Mouse (Mus musculus) cerebellum, postnatal 25 days (tissue): ENCODE data around the gene Pms2.
A peak's percentile ranks its signal among the peaks of the same experiment; 100 is the strongest.

Experiments used
- DNase-seq, 2 experiments: peaks; one replicate each; pipeline ENCODE4 v3.0.0; 2021; ENCODE audit warnings: mixed read lengths in 2 of 2

Gene Pms2

DNA sequence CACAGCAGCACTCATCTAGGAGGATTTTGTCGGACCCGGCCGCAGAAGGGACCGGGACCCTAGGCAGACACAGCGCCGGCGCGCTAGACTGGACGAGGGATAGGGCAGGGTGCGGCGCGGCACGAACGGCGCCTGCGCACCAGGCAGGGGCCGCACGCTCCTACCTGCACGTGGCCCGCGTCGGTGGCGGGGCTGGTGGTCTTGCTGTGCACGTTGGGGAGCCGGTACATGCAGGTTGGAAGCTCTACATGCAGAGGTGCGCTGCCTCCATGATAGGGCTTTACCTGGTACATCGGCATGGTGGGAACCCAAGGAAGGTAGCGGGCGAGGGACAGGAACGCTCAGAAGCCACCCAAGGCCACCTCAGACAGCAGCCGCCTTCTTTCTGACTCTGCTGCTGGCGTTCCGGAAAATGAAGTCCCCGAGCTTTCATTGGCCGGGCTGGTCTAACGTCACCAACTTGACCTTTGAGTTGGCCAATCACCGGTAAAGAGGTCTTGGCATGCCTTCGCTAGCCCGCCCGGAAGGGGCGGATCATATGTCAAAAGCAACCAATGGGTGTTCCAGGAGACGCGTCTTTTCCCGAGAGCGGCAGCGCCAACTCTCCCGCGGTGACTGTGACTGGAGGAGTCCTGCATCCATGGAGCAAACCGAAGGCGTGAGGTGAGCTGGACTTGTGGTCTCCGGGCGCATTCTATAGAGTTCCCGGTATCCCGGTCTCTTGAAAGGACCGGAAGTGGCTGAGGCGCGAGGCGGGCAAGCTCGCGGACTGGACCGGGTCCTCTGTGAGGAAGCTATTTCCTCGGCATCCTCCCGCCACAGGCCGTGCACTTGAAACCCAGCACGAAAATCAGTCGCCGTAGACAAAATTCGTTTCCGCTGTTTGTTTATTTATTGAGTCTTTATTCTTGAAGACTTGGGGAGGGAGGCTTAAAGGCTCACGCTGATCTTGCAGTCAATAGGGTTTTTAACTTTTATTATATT is at the start of gene Pms2, which contains the start of gene Aimp2:
TSS of gene Pms2 (plus strand) at position 548 of the 984 bp plus-strand sequence.
TSS of gene Aimp2 (minus strand) at position 431 of the 984 bp plus-strand sequence.
- DNase-seq: peak; percentile 95 to 96

DNA sequence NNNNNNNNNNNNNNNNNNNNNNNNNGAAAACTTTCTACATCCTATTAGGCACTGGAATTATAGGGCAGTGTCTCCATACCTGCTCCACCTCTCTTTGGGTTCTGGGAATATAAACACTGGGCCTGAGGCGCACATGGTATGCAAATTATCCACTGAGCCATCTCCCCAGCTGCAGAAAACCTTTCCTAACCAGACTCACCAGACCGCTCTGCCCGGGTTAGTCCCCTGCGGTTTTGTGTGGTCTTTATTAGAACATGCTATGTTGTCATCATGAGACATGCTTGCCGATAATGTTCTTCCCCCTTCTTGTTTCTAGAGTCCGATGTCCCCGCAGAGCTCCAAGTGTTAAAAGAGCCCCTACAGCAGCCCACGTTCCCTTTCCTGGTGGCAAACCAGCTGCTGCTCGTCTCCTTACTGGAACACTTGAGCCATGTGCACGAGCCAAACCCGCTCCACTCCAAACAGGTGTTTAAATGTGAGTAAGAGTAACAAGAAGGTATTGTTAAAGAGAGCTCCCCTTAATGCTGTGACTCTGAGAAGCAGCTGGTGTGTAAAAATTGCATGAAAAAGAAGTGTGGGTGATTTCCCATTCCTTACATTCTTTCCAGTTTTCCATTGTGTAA is 38.1 kb upstream of the Pms2 start:
- no peak for DNase-seq

GRCm38 (mm10) chr5:143874571-143874970 is 35.2 kb upstream of the Pms2 start:
- DNase-seq: no peak

GRCm38 (mm10) chr5:143885274-143885673 is 24.5 kb upstream of the Pms2 start:
- DNase-seq: no peak

GRCm38 (mm10) chr5:143890741-143891140 is 19.0 kb upstream of the Pms2 start:
- no peak for DNase-seq

DNA sequence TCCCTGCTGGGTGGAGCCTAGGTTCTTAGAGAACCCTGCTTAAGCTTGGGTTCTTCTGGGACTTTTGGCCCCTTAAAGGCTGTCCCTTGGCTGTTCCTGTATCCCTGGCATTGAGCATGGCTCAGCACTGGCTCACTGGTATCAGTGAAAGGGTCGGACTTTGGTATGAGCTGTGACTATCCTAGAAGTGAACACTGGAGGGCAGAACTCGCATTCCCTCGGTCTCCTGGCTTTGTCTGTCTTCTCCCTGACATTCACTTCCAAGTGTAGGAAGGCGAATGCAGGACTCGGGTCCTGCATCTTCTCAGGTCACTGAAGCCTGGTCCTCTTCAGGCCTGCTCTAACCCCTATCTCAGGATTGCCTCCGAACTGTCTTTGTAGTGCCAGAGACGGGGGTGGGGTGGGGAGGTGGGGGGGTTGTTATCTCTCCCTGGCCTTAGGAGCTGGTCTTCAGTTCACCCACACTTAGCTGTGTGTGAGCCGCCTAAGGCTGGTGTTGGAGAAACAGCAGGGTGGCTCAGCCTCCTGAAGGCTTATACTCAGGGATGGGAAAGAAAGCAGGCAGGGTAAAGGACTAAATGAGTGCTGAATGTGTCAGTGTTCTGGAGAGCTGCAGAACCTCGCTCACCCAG is 17.4 kb upstream of the Pms2 start:
- no peak for DNase-seq

- DNase-seq: no peak
Observed at GRCm38 (mm10) chr5:143893396-143893795, 16.4 kb upstream of the Pms2 start.

GRCm38 (mm10) chr5:143897635-143898330 is 12.0 kb upstream of the Pms2 start, which contains the start of gene Ankrd61:
TSS of gene Ankrd61 (minus strand) at chr5:143897685.
- no peak for DNase-seq

GRCm38 (mm10) chr5:143902111-143902510 is 7.7 kb upstream of the Pms2 start:
- peak in 1 of 2 experiments; percentile 25 for DNase-seq

GRCm38 (mm10) chr5:143903813-143904212 is 6.0 kb upstream of the Pms2 start:
- DNase-seq: no peak

GRCm38 (mm10) chr5:143906429-143906828 is 3.3 kb upstream of the Pms2 start:
- no peak for DNase-seq

DNA sequence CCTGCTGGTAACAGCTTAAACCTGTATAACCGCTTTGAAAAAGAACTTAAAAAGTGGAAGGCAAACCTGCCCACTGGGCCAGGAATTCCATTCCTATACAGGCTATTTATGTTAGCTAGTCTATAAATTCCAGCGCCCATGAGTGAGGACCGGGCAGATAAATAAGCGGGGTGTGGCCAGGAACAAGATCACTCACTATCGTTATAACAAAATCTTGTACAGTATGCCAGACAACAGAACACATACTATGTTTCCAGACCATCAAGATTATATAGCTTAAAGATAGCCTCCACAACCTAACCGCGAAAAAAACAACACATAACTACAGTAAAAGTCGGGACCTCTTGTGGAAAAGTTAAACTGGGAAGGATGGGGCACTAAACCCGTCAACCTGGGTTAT is 838 bp upstream of the Pms2 start:
- DNase-seq: no peak

- peak in 1 of 2 experiments; percentile 29 for DNase-seq
Observed at GRCm38 (mm10) chr5:143916221-143916620, 6.5 kb downstream of the Pms2 start.

DNA sequence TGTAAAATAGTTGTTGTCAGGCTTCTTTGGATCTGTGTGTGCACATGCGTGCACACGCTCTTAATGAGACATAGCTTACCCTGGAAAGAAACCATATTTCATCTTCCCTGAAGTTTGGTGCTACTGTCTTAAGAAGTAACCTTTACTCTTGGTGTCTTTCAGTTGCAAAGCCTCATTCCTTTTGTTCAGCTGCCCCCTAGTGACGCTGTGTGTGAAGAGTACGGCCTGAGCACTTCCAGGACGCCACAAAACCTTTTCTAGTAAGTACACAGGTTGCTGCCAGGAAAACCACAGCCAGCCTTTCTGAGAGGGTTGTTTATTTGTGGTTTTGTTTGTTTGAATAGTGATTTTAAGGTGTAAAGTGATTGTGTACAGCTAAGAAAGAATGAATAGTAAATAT is 7.7 kb downstream of the Pms2 start:
- peak in 1 of 2 experiments; percentile 38 for DNase-seq

DNA sequence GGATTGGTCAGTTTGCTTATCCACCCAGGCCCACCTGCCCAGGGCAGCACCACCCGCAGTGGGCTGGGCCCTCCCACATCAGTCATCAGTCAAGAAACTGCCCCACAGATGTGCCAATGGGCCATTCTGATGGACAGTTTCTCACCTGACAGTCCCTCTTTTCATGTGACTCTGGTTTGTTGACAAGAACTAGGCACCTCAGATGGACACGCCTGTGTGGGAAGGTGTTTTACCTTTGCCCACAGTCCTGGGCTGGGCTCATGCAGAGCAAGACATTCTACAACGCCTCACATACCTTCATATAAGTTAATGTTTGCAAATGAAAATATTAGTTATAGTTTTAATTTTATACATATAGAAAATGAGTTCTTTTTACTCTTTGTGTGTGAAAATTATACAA is 8.4 kb downstream of the Pms2 start:
- no peak for DNase-seq

DNA sequence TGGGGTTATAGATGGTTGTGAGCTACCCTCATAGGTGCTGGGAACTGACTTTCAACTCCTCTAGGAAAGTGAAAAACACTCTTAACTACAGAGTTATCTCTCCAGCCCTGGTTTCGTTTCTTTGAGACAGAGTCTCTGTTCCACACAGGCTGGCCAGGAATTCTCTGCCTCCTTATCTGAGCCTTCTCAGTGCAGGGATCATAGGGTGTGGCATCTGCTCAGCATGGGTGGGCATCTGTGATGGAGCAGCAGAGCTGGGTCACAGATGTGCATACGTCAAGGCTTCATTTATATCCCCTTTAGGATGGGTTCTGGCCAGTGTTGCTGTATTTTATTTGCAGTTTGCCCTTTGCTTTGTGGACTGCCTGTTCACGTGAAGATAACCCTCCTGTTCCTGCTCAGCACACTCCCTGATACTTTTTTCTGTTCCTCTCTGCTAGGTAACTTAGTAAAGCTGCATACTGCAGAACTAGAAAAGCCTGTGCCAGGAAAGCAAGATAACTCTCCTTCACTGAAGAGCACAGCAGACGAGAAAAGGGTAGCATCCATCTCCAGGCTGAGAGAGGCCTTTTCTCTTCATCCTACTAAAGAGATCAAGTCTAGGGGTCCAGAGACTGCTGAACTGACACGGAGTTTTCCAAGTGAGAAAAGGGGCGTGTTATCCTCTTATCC is 15.2 kb downstream of the Pms2 start:
- DNase-seq: no peak

GRCm38 (mm10) chr5:143927875-143928274 is 18.1 kb downstream of the Pms2 start, which contains the start of gene Gm42421:
TSS of gene Gm42421 (plus strand) at chr5:143928175.
- no peak for DNase-seq

DNA sequence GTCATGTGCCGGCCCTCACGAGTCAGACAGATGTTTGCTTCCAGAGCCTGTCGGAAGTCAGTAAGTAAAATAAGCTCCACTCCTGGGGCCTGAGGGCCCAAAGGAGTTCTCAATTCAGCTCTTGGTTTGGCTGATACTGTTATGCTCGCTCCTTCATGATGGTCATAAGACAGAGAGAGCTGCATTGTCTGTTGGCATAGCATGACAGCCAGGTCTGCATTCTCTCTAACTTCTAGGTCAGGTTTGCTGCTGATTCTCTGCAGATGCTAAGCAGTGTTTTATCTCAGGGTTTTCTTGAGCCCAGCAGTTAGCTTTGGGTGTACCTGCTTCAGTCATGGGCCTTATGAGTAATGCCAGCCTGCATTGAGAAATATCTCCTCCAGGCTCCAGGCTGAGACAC is 19.5 kb downstream of the Pms2 start:
- DNase-seq: no peak

DNA sequence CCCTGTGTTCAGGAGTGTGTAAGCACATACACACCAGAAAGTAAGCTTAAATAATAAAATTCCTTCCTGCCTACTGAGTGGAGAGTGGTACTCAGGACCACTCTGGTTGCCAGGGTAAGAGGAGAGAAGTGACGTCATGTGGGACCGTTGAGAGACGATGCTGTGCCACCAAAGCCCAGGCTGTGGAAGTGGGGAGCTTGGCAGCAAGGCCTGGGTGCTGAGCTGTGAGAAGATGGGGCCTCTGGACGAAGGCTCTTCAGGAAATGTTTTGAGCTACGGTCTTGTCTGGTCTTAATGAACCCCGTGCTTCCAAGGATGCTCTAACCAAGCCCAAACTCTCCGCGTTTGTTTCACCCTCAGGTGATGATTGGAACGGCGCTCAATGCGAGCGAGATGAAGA is 20.9 kb downstream of the Pms2 start:
- no peak for DNase-seq

GRCm38 (mm10) chr5:143931863-143932580 is 22.3 kb downstream of the Pms2 start:
- DNase-seq: no peak

GRCm38 (mm10) chr5:143932831-143933230 is 23.1 kb downstream of the Pms2 start, which contains the start of gene Rsph10b:
TSS of gene Rsph10b (plus strand) at chr5:143933035.
- peak in 1 of 2 experiments; percentile 18 for DNase-seq
